ENCODE assay signal across 16 mouse cellular contexts in the genomic region with DNA sequence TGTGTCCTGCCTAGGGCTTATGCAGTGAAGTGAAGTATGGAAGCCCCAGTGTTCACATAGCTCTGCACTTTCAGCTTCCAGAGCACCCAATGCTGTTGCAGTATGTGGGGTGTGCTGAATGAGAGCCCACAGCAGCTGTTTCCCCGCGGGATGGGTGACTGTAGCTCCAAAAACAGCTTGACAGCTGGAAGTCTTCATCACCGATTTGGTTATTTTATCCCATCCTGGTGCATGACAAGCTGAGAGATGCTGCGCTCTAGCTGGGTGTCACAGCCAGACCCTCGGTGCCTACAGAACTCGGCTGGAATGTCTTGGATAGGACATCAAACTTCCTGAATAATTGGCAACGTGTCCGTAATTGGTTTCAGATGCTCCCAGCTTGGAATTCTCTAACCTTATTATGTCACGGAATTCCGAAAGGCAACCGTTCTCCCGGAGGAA.
DNase-seq lines count a peak whose midpoint lies in the region; ATAC-seq and TF ChIP-seq lines count a peak whose summit lies in the region.
"Had no signal": no experiment of that assay in that cellular context is flagged by ENCODE, and none has a peak within 500 bp of the region (broad histone marks: within the 10 kb centered on the region; RNA-seq: fewer than 3 reads in every experiment).

No protein-coding gene starts in this region.

- peak; percentile 40 for DNase-seq in gastrocnemius, adult 18-20 months (ENCODE audit: low spot score)
- DNase-seq in gastrocnemius, postnatal 36 days: no peak
- DNase-seq in kidney, postnatal 4 days: peak; percentile 22 to 25
- DNase-seq in kidney, postnatal 36 days: no peak
- DNase-seq in testis, postnatal 14 days (ENCODE audit: low spot score): no peak
- DNase-seq in retina, embryonic 14.5 days (ENCODE audit: low spot score): no peak
- DNase-seq: adrenal gland, postnatal 14 days; kidney, adult 11 months; layer of hippocampus, adult 9-11 months; left cerebral cortex, postnatal 4 days; thymus, postnatal 25 days had no signal

- no peak overlapping the region for H3K4me2 ChIP-seq in limb, embryonic 13.5 days (replicated peaks)
- H3K4me2 ChIP-seq in myocyte (ENCODE audit: low read depth): no peak overlapping the region
- H3K4me2 ChIP-seq: forebrain, embryonic 13.5 days; hindbrain, embryonic 13.5 days had no signal

- H3K79me2 ChIP-seq in myocyte (ENCODE audit: control insufficient read depth, insufficient read depth): no peaks in the 10 kb centered on the region

- WGBS in limb, embryonic 13.5 days: 24% methylated on average over 12 of the region's 12 CpGs

- H3K27me3 ChIP-seq in limb, embryonic 13.5 days: peaks cover 4% of the 10 kb centered on the region; the same call in 1 of the 2 replicates
- no peaks in the 10 kb centered on the region for H3K27me3 ChIP-seq in myocyte (ENCODE audit: control insufficient read depth, insufficient read depth, insufficient read length)
- H3K27me3 ChIP-seq: forebrain, embryonic 13.5 days had no signal

- H3K4me3 ChIP-seq in limb, embryonic 13.5 days: no peak overlapping the region
- no peak overlapping the region for H3K4me3 ChIP-seq in myocyte
- H3K4me3 ChIP-seq: forebrain, embryonic 13.5 days; heart, adult 2 months; hindbrain, embryonic 13.5 days had no signal

- intact Hi-C loops in gastrocnemius, postnatal 36 days (cut with DNase I): no loop called here

- no peak for ATAC-seq in limb, embryonic 13.5 days (ENCODE audit: low FRiP score, low read depth)
- ATAC-seq: forebrain, embryonic 13.5 days had no signal

- H3K9ac ChIP-seq in limb, embryonic 13.5 days: no peak overlapping the region
- H3K9ac ChIP-seq: forebrain, embryonic 13.5 days; hindbrain, embryonic 13.5 days had no signal

- TF ChIP-seq POLR2A in myocyte (IDR thresholded peaks at IDR 0.05; ENCODE audit: insufficient read length, low read depth): no peak

- 0 out of 2 replicates have a peak overlapping the region, but pooled peaks have one; percentile 33 for H3K27ac ChIP-seq in limb, embryonic 13.5 days
- H3K27ac ChIP-seq: forebrain, embryonic 13.5 days; heart, adult 2 months; hindbrain, embryonic 13.5 days had no signal

- no peak overlapping the region for H3ac ChIP-seq in myocyte (ENCODE audit: control insufficient read depth, insufficient read length)

- H3K9me3 ChIP-seq in limb, embryonic 13.5 days: no peaks in the 10 kb centered on the region
- H3K9me3 ChIP-seq: forebrain, embryonic 13.5 days; hindbrain, embryonic 13.5 days had no signal

- H3K36me3 ChIP-seq in limb, embryonic 13.5 days: no peaks in the 10 kb centered on the region
- no peaks in the 10 kb centered on the region for H3K36me3 ChIP-seq in myocyte (ENCODE audit: control insufficient read depth, insufficient read depth)
- H3K36me3 ChIP-seq: hindbrain, embryonic 13.5 days had no signal

- H3K4me1 ChIP-seq in limb, embryonic 13.5 days: peaks cover 49% of the 10 kb centered on the region

TF ChIP-seq in myocyte, 11 proteins besides CTCF, POLR2A, EP300 and RAD21:
- TF ChIP-seq TCF12 (IDR thresholded peaks at IDR 0.05; ENCODE audit: insufficient read depth, poor library complexity, severe bottlenecking) (no peak), SRF (IDR thresholded peaks at IDR 0.05; ENCODE audit: control insufficient read depth, insufficient read length, low read depth) (no peak), REST (IDR thresholded peaks at IDR 0.05; ENCODE audit: insufficient read depth, insufficient read length) (no peak), MYOG (IDR thresholded peaks at IDR 0.05; ENCODE audit: control insufficient read depth in 1 of 3, insufficient read depth in 1 of 3, insufficient read length in 2 of 3, low read depth in 2 of 3) (peak; percentile 67 to 92 (median 84)), USF1 (IDR thresholded peaks at IDR 0.05; ENCODE audit: low read depth) (no peak), E2F4 (IDR thresholded peaks at IDR 0.05; ENCODE audit: insufficient read depth) (no peak), CEBPB (IDR thresholded peaks at IDR 0.05; ENCODE audit: insufficient read depth, poor library complexity, severe bottlenecking) (no peak), MAX (IDR thresholded peaks at IDR 0.05; ENCODE audit: low read depth) (no peak), POLR2AphosphoS2 (IDR thresholded peaks at IDR 0.05; ENCODE audit: insufficient read length, low read depth) (no peak), MYOD1 (IDR thresholded peaks at IDR 0.05; ENCODE audit: control insufficient read depth in 1 of 3, insufficient read length in 2 of 3, low read depth in 2 of 3) (peak; percentile 55 to 90 (median 70)), TCF3 (IDR thresholded peaks at IDR 0.05; ENCODE audit: insufficient read length, low read depth) (peak; percentile 27)

Comparison
In these comparisons a context has a peak if more than half of its experiments do, and no peak if none do; other contexts are left out.
1. DNase-seq: peak in gastrocnemius, adult 18-20 months (single experiment) and kidney, postnatal 4 days (2 of 2); none in gastrocnemius, postnatal 36 days (0 of 2), kidney, postnatal 36 days (0 of 2), testis, postnatal 14 days (single experiment) and retina, embryonic 14.5 days (single experiment).